Mouse (Mus musculus): Measurements from ENCODE around the gene Sec14l3.

The Sec14l3 gene

DNA sequence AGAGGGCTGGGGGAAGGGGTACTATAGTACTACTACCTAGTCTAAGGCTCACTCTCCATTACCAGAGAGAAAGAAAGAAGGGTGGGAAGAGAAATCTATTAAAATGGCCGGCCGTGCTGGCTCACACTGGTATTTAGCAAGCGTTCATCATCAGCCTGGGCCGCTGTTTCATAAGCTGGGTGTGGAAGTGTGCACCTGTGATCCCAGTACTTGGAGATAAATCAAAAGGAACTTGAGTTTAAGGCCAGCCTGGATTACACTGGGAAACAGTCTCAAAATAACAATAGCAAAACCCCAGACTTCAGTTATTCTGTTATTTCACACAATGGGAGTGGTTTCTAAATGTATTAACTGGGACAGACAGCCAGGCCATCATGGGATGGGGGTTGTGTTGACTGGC, 2.1 kb upstream of the Sec14l3 start:
- no peak for DNase-seq

GRCm38 (mm10) chr11:4062981-4063380, 1.7 kb upstream of the Sec14l3 start:
- no peak for DNase-seq

- no peak for DNase-seq
These were observed 5.0 kb downstream of the Sec14l3 start for GRCm38 (mm10) chr11:4069664-4070063.

DNA sequence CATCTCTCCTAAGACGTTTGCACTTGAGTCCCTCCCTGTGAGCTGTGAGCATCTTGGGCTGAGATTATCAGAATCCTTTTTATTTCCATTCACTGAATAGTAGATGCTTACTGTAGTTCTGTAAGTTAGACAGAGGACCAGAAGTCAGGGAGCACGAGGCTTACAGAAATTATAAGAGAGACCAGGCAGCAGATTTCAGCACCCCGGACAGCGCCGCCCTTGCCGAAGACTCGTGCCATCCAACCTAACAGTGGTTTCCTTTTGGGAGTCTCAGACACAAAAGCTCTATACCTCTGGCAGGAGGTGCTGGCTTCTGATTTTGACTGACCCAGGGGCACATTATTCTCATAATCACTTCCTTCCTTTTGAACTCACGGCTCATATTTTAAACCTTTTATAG, 12.0 kb downstream of the Sec14l3 start:
- DNase-seq, result peak; percentile 78

GRCm38 (mm10) chr11:4078267-4078933, 13.8 kb downstream of the Sec14l3 start:
- DNase-seq, result no peak

- peak; percentile 77 for DNase-seq
These were observed 15.6 kb downstream of the Sec14l3 start for GRCm38 (mm10) chr11:4080219-4080618.

DNA sequence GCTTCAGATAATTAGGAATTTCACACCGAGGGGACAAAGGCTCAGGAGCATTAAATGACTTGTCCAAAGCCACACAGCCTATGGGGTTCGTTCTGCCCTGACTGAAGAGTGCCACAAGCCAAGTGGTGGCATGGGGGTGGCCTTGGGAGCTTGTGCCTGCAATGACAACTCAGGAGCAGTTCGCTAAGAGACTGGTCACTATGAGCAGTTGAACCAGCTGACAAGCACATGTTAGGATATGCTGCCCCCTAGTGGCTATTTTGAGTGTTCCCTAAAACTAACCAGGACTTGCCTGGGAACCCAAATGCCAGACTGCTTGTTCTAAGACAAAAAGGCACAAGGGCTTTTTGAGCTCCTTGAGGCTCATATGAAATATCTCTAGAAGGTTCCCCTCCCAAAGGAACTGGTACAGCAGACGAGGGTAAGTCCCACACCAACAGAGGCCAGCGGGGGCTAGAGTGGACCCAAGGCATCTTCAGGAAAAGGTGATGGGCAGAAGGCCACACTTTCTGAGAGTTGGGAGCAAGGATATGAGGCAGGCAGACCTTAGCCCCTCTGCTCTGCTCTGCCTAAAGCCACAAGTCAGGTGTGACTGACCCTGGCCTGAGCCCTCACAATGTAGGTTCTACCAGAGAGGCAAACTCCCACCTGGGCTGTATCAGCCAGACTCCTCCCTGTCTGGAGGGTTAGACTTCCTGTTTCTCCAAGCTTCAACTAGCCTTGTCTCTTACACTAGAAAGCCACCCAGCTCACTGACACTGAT, 18.9 kb downstream of the Sec14l3 start:
- DNase-seq, result peak; percentile 87

DNA sequence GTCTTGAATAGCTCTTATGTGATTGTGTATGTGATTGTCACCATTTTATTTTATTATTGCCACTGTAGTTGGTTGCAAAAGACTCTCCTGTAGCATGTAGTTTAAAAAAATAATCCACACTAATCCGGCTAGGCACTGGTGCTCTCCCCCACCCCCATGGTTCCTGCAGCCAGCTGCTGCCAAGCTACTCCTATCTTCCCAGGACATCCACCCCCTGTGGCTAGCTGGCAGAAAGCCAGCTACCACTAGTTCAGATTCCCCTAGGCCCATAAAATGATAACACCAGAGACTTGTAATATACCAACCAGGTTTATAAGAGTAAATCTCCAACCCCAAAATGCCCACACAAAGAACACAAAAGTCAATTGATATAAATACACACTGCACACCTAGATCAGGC, 21.6 kb downstream of the Sec14l3 start:
- DNase-seq, result no peak

- DNase-seq, result no peak
These were observed 22.6 kb downstream of the Sec14l3 start for GRCm38 (mm10) chr11:4087267-4087666.

DNA sequence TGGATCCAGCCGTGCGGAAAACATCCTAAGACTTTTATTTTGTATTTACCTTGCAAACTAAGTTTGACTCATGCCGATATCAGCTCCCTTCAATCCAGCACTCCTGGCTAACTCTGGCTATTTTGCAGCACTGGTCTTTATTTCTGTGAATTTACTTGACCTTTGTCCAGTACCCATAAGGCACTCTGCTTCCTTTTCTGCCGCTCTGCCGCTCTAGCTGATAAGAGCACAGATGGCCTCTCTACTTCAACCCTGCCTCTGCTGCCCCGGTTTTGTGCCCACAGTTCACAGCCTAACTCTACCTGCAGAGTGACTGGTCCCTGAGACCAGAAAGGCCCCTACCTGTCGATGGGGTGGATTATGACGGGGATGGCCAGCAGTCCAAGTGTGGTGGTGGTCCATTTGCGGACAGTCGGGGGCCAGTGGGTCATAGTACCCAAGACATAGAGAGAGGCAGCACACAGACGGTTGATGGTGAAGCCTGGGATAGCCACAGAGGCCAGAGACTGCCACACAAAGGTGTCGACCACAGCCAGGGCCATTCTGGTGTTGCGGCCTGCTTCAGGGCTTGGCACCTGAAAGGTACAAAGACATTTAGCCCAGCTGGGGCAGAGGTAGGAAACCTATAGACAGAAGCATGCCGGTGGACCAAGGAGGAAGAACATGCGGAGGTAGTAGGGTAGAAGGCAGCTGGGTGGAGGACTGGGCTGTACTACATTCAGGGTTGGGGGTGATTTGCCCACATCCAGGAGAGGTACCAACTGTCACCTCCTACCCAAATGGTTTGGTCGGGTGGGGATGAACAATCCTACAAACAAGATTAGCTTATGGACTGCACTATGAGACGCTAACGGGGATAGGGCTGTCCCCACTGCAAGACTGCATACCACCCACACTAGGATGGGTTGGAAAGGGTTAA, 29.1 kb downstream of the Sec14l3 start:
- DNase-seq, result no peak

- peak; percentile 82 for DNase-seq
These were observed 29.9 kb downstream of the Sec14l3 start for GRCm38 (mm10) chr11:4094378-4095170.

- DNase-seq, result peak; percentile 81
These were observed 30.8 kb downstream of the Sec14l3 start, which contains the start of gene Mtfp1 for GRCm38 (mm10) chr11:4095171-4096053. Gene Mtfp1 (minus strand): TSS chr11:4095445.

GRCm38 (mm10) chr11:4096054-4096984, 31.7 kb downstream of the Sec14l3 start:
- DNase-seq, result peak; percentile 99

DNA sequence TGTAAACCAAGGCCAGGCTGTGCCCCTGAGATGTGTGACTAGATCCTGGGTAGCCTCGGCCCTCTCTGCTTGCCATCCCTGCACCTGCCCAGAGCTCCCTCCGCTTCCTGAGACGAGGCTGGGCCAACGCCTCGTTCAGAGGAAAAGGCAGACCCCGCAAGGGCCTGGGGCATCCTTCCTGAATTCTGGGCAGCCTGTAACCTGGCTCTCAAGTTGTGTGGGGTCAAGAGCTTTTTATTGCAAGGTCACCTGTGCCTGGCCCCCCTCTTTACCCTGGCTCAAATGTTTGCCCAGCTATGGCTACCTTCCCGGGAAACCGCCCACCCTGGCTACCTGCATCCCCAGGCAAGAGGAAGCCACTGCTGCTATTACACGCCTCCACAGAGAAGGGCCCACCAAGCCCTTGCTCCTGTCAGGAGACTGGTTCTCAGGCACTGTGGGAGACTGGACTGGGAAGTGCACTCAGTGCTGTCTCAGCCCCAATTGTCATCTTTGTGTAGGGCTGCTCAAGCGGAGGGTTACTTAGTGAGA, 32.5 kb downstream of the Sec14l3 start:
- DNase-seq, result peak; percentile 12

DNA sequence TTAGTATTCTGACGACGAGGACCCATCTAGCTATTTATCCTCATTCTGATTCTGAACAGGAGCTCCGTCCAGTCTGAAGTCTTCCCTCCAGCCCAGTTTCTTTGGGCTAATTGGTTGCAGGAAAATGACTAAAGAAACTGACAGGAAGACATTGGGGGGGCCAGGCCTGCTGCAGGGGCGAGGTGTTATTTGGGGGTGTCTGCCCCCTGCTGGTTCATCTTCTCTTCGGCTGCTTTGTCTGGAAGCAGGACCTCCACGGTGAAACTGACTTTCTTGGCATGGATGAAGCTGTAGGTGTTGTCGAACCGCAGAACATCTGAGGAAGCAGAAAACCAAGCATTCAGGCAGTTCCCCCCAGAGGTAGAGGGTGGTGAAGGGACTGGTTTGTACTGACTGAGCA, 33.5 kb downstream of the Sec14l3 start:
- DNase-seq, result no peak

- DNase-seq, result no peak
These were observed 34.2 kb downstream of the Sec14l3 start for GRCm38 (mm10) chr11:4098816-4099215.

- DNase-seq, result no peak
These were observed 34.8 kb downstream of the Sec14l3 start for GRCm38 (mm10) chr11:4099447-4099846.

DNA sequence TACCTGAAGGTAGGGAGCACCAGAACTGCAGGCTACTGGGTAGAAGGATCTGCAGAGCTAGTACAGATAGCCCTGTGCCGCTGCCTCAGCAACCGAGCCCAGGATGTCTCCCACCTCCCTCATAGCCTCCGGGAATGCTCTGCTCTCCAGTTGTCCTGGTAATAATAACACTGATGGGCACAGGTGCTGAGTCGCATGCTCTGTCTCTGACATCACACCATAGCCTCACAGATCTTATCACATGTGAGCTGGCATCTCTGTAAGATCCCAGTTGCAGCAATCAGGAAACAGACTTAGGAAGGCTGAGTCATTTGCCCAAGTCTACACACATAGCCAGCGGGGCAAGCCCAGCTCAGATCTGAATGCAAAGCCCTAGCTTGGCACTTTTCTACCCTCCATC, 37.2 kb downstream of the Sec14l3 start:
- no peak for DNase-seq

GRCm38 (mm10) chr11:4103522-4103921, 38.9 kb downstream of the Sec14l3 start:
- DNase-seq, result no peak

DNA sequence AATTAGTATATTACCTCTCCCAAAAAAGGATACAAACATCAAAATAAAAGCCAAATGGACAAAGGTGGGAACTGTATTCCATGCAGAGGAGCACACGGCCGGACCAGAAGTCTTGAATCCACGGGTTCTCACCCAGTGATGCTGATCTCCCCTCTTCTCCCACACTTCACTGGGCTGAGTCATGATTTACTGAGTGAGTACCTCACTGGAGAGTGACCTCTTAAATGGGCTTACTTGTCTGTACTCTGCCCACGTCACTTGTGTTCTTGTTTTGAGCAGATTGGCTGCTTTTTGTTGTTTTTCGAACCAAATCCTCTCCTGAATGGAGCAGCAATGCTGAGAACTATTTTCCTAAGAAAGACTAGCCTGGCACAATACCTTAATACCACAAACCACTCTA, 40.3 kb downstream of the Sec14l3 start:
- no peak for DNase-seq

Data from embryo, embryonic 11 days (tissue).